Mouse (Mus musculus): Measurements from ENCODE around the gene Fkbp2. TPM values are rescaled to one million over a fixed set of nuclear protein-coding genes. Genes with fewer than 3 reads are reported as not detected.
A peak's percentile ranks its signal among the peaks of the same experiment; 100 is the strongest.

Gene Fkbp2
- total RNA-seq, 1 experiment: 51.0 TPM

DNA sequence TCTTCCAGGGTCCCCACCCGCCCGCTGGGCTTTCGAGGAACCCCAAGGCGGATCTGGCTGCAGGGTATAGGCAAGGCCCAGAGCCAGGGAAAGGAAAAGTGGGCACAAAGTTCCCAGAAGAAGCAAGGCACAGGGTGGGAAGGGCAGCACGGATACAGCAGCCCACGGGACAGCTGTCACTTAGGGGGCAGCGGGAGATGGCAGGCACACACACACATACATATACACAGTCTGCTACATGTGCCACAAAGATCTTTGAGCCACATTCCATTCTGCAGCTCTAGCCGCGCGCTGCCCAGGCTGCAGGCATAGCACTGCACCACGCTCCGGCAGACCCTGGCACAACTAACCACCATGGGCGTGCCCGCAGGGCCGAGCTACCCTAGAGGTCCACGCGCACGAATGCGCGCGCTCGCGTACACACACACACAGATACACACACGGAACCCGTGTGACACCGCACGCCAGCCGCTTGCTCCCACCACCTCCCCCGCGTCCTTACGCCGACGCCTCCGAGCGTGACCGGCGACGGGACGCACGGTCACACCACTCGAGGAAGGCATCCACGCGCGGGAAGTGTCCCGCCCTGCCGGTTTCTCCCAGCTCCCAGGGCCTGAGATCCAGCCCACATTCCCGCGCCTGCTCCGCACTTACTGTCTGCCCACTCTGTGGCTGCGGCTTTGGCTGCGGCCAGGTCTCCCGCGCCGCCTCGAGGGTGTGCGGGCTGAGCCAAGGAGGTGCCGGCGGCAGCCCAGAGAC, 46.7 kb downstream of the Fkbp2 start:
- H3K9ac ChIP-seq (ENCODE audit: insufficient read depth, low read depth, low read length, poor library complexity, severe bottlenecking): peak overlapping the region; percentile 46
- TF ChIP-seq HCFC1 (IDR thresholded peaks at IDR 0.05; ENCODE audit: borderline replicate concordance, insufficient read depth, low read length) (no peak), CHD2 (IDR thresholded peaks at IDR 0.05; ENCODE audit: low read depth, low read length) (no peak), ZC3H11A (IDR thresholded peaks at IDR 0.05; ENCODE audit: borderline replicate concordance, low read depth, low read length) (no peak), MAFK (IDR thresholded peaks at IDR 0.05; ENCODE audit: insufficient read depth, low read depth, low read length) (no peak), ZNF384 (IDR thresholded peaks at IDR 0.05; ENCODE audit: low read depth, low read length) (no peak)
- DNase-seq (ENCODE audit: low read depth, low spot score): no peak
- peak overlapping the region; percentile 58 to 67 for H3K4me3 ChIP-seq (ENCODE audit: insufficient read depth in 1 of 2, low read depth in 1 of 2, low read length in 2 of 2, poor library complexity in 1 of 2, severe bottlenecking in 1 of 2)
- H3K36me3 ChIP-seq (ENCODE audit: control insufficient read depth, insufficient read depth, low read length, poor library complexity, severe bottlenecking): no peaks in the 10 kb centered on the region
- H3K4me1 ChIP-seq (ENCODE audit: control insufficient read depth in 2 of 2, insufficient read depth in 2 of 2, low read length in 2 of 2, poor library complexity in 1 of 2): peaks cover 3 to 26% of the 10 kb centered on the region in 2 experiments
- H3K27ac ChIP-seq (ENCODE audit: insufficient read depth, low read depth, low read length, poor library complexity, severe bottlenecking): no peak overlapping the region
- no peaks in the 10 kb centered on the region for H3K9me3 ChIP-seq (ENCODE audit: control insufficient read depth, insufficient read depth, low read depth, low read length)
- in situ Hi-C loops (cut with MboI; ENCODE audit: low sequenced_read_pairs in 2 of 2, unreplicated experiment in 2 of 2): no loop called here

DNA sequence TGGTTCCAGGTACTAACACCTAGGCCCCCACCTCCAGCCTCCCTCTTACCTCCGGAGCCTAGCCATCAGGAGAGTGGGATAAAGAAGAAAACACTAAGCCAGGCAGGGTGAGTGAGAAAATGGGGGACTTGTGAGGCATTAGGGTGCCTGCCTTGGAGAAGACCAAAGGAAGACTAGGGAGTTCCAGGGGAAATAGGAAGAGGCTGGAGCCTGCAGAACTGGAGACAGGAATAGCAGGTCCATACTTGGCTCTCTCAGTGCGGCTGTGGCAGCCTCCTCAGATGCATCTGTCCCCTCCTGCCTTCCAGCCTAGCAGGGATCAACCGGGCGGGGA, 47.2 kb downstream of the Fkbp2 start:
- Histone ChIP-seq H3K9ac (ENCODE audit: insufficient read depth, low read depth, low read length, poor library complexity, severe bottlenecking) (no peak overlapping the region), H3K9me3 (ENCODE audit: control insufficient read depth, insufficient read depth, low read depth, low read length) (no peaks in the 10 kb centered on the region), H3K36me3 (ENCODE audit: control insufficient read depth, insufficient read depth, low read length, poor library complexity, severe bottlenecking) (no peaks in the 10 kb centered on the region), H3K4me3 (ENCODE audit: insufficient read depth in 1 of 2, low read depth in 1 of 2, low read length in 2 of 2, poor library complexity in 1 of 2, severe bottlenecking in 1 of 2) (peak overlapping the region; percentile 58 to 67), H3K27ac (ENCODE audit: insufficient read depth, low read depth, low read length, poor library complexity, severe bottlenecking) (no peak overlapping the region), H3K4me1 (ENCODE audit: control insufficient read depth in 2 of 2, insufficient read depth in 2 of 2, low read length in 2 of 2, poor library complexity in 1 of 2) (peaks cover 3 to 26% of the 10 kb centered on the region in 2 experiments)
- in situ Hi-C loops (cut with MboI; ENCODE audit: low sequenced_read_pairs in 2 of 2, unreplicated experiment in 2 of 2): no loop called here
- DNase-seq (ENCODE audit: low read depth, low spot score): no peak
- TF ChIP-seq ZC3H11A (IDR thresholded peaks at IDR 0.05; ENCODE audit: borderline replicate concordance, low read depth, low read length): no peak
- TF ChIP-seq MAFK (IDR thresholded peaks at IDR 0.05; ENCODE audit: insufficient read depth, low read depth, low read length): no peak
- TF ChIP-seq HCFC1 (IDR thresholded peaks at IDR 0.05; ENCODE audit: borderline replicate concordance, insufficient read depth, low read length): no peak

DNA sequence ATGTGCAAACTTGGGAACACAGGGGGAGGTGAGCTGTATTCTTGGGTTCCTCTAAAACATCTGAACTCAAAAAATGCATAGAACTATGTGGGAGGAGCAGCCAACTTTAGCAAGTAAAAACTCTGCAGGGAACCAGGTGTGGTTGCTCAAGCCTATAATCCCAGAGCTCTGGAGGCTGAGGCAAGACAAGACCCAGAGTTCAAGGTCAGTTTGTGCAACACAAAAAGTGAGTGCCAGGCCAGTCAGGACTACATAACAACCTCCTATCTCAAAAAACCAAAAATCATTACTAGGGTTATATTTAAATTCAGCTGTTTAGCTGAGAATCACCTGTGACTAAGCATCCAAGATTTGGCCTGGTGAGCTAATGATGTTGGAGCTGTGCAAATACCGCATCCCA, 48.3 kb downstream of the Fkbp2 start:
- Histone ChIP-seq H3K4me3 (ENCODE audit: insufficient read depth in 1 of 2, low read depth in 1 of 2, low read length in 2 of 2, poor library complexity in 1 of 2, severe bottlenecking in 1 of 2) (no peak overlapping the region), H3K9me3 (ENCODE audit: control insufficient read depth, insufficient read depth, low read depth, low read length) (no peaks in the 10 kb centered on the region), H3K36me3 (ENCODE audit: control insufficient read depth, insufficient read depth, low read length, poor library complexity, severe bottlenecking) (no peaks in the 10 kb centered on the region), H3K4me1 (ENCODE audit: control insufficient read depth in 2 of 2, insufficient read depth in 2 of 2, low read length in 2 of 2, poor library complexity in 1 of 2) (peaks cover 3 to 28% of the 10 kb centered on the region in 2 experiments), H3K27ac (ENCODE audit: insufficient read depth, low read depth, low read length, poor library complexity, severe bottlenecking) (no peak overlapping the region), H3K9ac (ENCODE audit: insufficient read depth, low read depth, low read length, poor library complexity, severe bottlenecking) (no peak overlapping the region)
- DNase-seq (ENCODE audit: low read depth, low spot score): no peak
- in situ Hi-C loops (cut with MboI; ENCODE audit: low sequenced_read_pairs in 2 of 2, unreplicated experiment in 2 of 2): no loop called here
- TF ChIP-seq HCFC1 (IDR thresholded peaks at IDR 0.05; ENCODE audit: borderline replicate concordance, insufficient read depth, low read length) (no peak), ZNF384 (IDR thresholded peaks at IDR 0.05; ENCODE audit: low read depth, low read length) (no peak), MAFK (IDR thresholded peaks at IDR 0.05; ENCODE audit: insufficient read depth, low read depth, low read length) (no peak)

DNA sequence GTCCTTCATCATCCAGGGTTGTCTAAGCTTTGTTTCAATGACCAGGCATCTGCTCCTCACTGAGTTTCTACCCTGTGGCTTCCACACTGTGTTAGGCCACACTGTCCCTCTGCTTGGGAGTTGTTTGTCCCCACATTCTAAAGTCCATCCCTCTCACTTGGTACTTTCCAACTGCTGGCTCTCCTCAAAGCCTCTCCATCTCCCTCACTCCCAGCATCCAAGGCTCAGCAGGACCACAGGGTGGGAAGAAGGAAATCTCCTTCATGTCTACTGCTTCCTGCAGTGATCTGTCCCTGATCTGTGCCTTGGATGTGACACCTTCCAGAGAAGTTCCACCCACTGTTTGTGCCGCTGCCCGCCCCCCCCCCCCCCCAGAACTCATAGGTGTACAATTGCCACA, 49.3 kb downstream of the Fkbp2 start:
- Histone ChIP-seq H3K4me3 (ENCODE audit: insufficient read depth in 1 of 2, low read depth in 1 of 2, low read length in 2 of 2, poor library complexity in 1 of 2, severe bottlenecking in 1 of 2) (no peak overlapping the region), H3K36me3 (ENCODE audit: control insufficient read depth, insufficient read depth, low read length, poor library complexity, severe bottlenecking) (no peaks in the 10 kb centered on the region), H3K27ac (ENCODE audit: insufficient read depth, low read depth, low read length, poor library complexity, severe bottlenecking) (no peak overlapping the region), H3K4me1 (ENCODE audit: control insufficient read depth in 2 of 2, insufficient read depth in 2 of 2, low read length in 2 of 2, poor library complexity in 1 of 2) (peaks cover 3 to 29% of the 10 kb centered on the region in 2 experiments), H3K9me3 (ENCODE audit: control insufficient read depth, insufficient read depth, low read depth, low read length) (no peaks in the 10 kb centered on the region), H3K9ac (ENCODE audit: insufficient read depth, low read depth, low read length, poor library complexity, severe bottlenecking) (no peak overlapping the region)
- TF ChIP-seq ZC3H11A (IDR thresholded peaks at IDR 0.05; ENCODE audit: borderline replicate concordance, low read depth, low read length): no peak
- TF ChIP-seq CHD2 (IDR thresholded peaks at IDR 0.05; ENCODE audit: low read depth, low read length): no peak
- no peak for TF ChIP-seq HCFC1 (IDR thresholded peaks at IDR 0.05; ENCODE audit: borderline replicate concordance, insufficient read depth, low read length)
- TF ChIP-seq MAFK (IDR thresholded peaks at IDR 0.05; ENCODE audit: insufficient read depth, low read depth, low read length): no peak
- TF ChIP-seq ZNF384 (IDR thresholded peaks at IDR 0.05; ENCODE audit: low read depth, low read length): no peak
- in situ Hi-C loops (cut with MboI; ENCODE audit: low sequenced_read_pairs in 2 of 2, unreplicated experiment in 2 of 2): no loop called here
- no peak for DNase-seq (ENCODE audit: low read depth, low spot score)

DNA sequence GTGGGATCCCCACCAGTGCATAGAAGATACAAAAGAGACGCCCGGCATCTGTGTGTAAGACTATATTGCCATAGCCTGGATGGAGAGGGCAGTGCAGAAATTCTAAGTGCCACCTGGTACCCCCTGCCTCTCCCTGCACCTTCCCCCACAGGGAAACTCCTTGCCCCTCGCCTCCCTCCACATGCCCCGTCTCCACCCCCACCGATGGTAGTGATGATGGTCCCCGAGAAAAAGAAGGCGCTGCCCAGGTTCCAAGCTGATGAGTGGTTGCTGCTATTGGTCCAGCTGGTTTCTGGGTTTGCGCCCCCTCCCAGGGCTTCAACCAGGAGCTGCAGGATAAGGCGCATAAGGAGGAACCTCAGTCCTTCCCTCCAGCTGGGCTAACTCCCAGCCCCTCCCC, 52.2 kb downstream of the Fkbp2 start:
- Histone ChIP-seq H3K4me1 (ENCODE audit: control insufficient read depth in 2 of 2, insufficient read depth in 2 of 2, low read length in 2 of 2, poor library complexity in 1 of 2) (peaks cover 1 to 28% of the 10 kb centered on the region in 2 experiments; a peak in 3 of 4 replicates), H3K4me3 (ENCODE audit: insufficient read depth in 1 of 2, low read depth in 1 of 2, low read length in 2 of 2, poor library complexity in 1 of 2, severe bottlenecking in 1 of 2) (no peak overlapping the region), H3K9me3 (ENCODE audit: control insufficient read depth, insufficient read depth, low read depth, low read length) (no peaks in the 10 kb centered on the region), H3K27ac (ENCODE audit: insufficient read depth, low read depth, low read length, poor library complexity, severe bottlenecking) (no peak overlapping the region), H3K36me3 (ENCODE audit: control insufficient read depth, insufficient read depth, low read length, poor library complexity, severe bottlenecking) (no peaks in the 10 kb centered on the region), H3K9ac (ENCODE audit: insufficient read depth, low read depth, low read length, poor library complexity, severe bottlenecking) (no peak overlapping the region)
- in situ Hi-C loops (cut with MboI; ENCODE audit: low sequenced_read_pairs in 2 of 2, unreplicated experiment in 2 of 2): no loop called here
- TF ChIP-seq HCFC1 (IDR thresholded peaks at IDR 0.05; ENCODE audit: borderline replicate concordance, insufficient read depth, low read length): no peak
- TF ChIP-seq ZC3H11A (IDR thresholded peaks at IDR 0.05; ENCODE audit: borderline replicate concordance, low read depth, low read length): no peak
- no peak for TF ChIP-seq ZNF384 (IDR thresholded peaks at IDR 0.05; ENCODE audit: low read depth, low read length)
- no peak for DNase-seq (ENCODE audit: low read depth, low spot score)

Other genes with a start within 250 kb of the Fkbp2 start
- 11.5 and 14.4 TPM in 2 replicates for gene Rps6ka4, start 139.9 kb downstream of the Fkbp2 start, total RNA-seq (2012; rRNA removed)
- 2.7 and 3.5 TPM in 2 replicates for gene Ccdc88b, start 122.3 kb downstream of the Fkbp2 start, total RNA-seq (2012; rRNA removed)
- 90.7 and 105 TPM in 2 replicates for gene Trmt112, start 70.8 kb downstream of the Fkbp2 start, total RNA-seq (2012; rRNA removed)
- 51.6 and 59.0 TPM in 2 replicates for gene Prdx5, start 70.4 kb downstream of the Fkbp2 start, total RNA-seq (2012; rRNA removed)
- 23.1 and 30.1 TPM in 2 replicates for gene Esrra, start 58.7 kb downstream of the Fkbp2 start, total RNA-seq (2012; rRNA removed)
- gene Catsperz, start 55.1 kb downstream of the Fkbp2 start, total RNA-seq (2012; rRNA removed): 9.4 and 14.9 TPM in 2 replicates
- gene Kcnk4, start 46.0 kb downstream of the Fkbp2 start, total RNA-seq (2012; rRNA removed): 2.3 and 4.4 TPM in 2 replicates
- gene Bad, start 38.6 kb downstream of the Fkbp2 start, total RNA-seq (2012; rRNA removed): 16.3 and 22.9 TPM in 2 replicates
- gene Gpr137, start 38.0 kb downstream of the Fkbp2 start, total RNA-seq (2012; rRNA removed): 23.2 and 23.7 TPM in 2 replicates
- 365 and 385 TPM in 2 replicates for gene Ppp1r14b, start 5.5 kb downstream of the Fkbp2 start, total RNA-seq (2012; rRNA removed)
- gene Plcb3, start 4.0 kb downstream of the Fkbp2 start, total RNA-seq (2012; rRNA removed): 42.3 and 55.1 TPM in 2 replicates
- gene Vegfb, start 7.2 kb upstream of the Fkbp2 start, total RNA-seq (2012; rRNA removed): 10.0 and 14.3 TPM in 2 replicates
- 14.0 and 22.0 TPM in 2 replicates for gene Dnajc4, start 12.1 kb upstream of the Fkbp2 start, total RNA-seq (2012; rRNA removed)
- 12.7 and 13.2 TPM in 2 replicates for gene Nudt22, start 15.6 kb upstream of the Fkbp2 start, total RNA-seq (2012; rRNA removed)
- gene Trpt1, start 15.6 kb upstream of the Fkbp2 start, total RNA-seq (2012; rRNA removed): 5.0 and 6.9 TPM in 2 replicates
- gene Fermt3, start 39.0 kb upstream of the Fkbp2 start, total RNA-seq (2012; rRNA removed): 2.6 and 3.8 TPM in 2 replicates
- 217 and 280 TPM in 2 replicates for gene Stip1, start 59.5 kb upstream of the Fkbp2 start, total RNA-seq (2012; rRNA removed)
- gene Macrod1, start 76.3 kb upstream of the Fkbp2 start, total RNA-seq (2012; rRNA removed): 1.4 and 3.5 TPM in 2 replicates
- 0.36 and 0.48 TPM in 2 replicates for gene Flrt1, start 125.2 kb upstream of the Fkbp2 start, total RNA-seq (2012; rRNA removed)
- gene Otub1, start 225.8 kb upstream of the Fkbp2 start, total RNA-seq (2012; rRNA removed): 117 and 123 TPM in 2 replicates
- gene Cox8a, start 237.1 kb upstream of the Fkbp2 start, total RNA-seq (2012; rRNA removed): 882 and 1,211 TPM in 2 replicates

Measured in ES-E14 (cell line).